Mouse (Mus musculus) hindbrain, embryonic 15.5 days (tissue): ENCODE results near the gene Sbf2. TPM values are rescaled to one million over a fixed set of nuclear protein-coding genes. Genes with fewer than 3 reads are reported as not detected.
"Not testable (repeated sequence)": the region's sequence is repeated elsewhere in the genome, so short reads cannot be mapped to it uniquely, and the experiment has no call there.

ENCODE experiments used
- ATAC-seq: fragments of 200-750 bp; cut with Nextera tagmentation; 2 replicates; pipeline ENCODE4 v1.8.0; 2017; ENCODE audit warnings: low read depth, moderate number of reproducible peaks, moderate TSS enrichment; ENCODE audit not compliant: low FRiP score
- H3K27ac ChIP-seq: fragments of 300-500 bp; sonication (generic); replicated peaks from 2 replicates; pipeline ENCODE4 v1.5.1; 2015; ENCODE audit warnings: mild to moderate bottlenecking, inconsistent platforms
- H3K27me3 ChIP-seq: fragments of 300-500 bp; sonication (generic); 2 replicates; pipeline ENCODE4 v1.6.1; 2015; ENCODE audit warnings: control low read depth, inconsistent platforms
- H3K36me3 ChIP-seq: fragments of 300-500 bp; sonication (generic); 2 replicates; pipeline ENCODE4 v1.6.1; 2015; ENCODE audit warnings: control low read depth, inconsistent platforms
- H3K4me1 ChIP-seq: fragments of 300-500 bp; sonication (generic); replicated peaks from 2 replicates; pipeline ENCODE4 v1.6.1; 2015; ENCODE audit warnings: control low read depth, inconsistent platforms
- H3K4me2 ChIP-seq: fragments of 300-500 bp; sonication (generic); 2 replicates; pipeline ENCODE4 v1.6.1; 2015; ENCODE audit warnings: moderate library complexity, mild to moderate bottlenecking, inconsistent platforms
- H3K4me3 ChIP-seq: fragments of 300-500 bp; sonication (generic); 2 replicates; pipeline ENCODE4 v1.5.1; 2015; ENCODE audit warnings: mild to moderate bottlenecking, inconsistent platforms
- H3K9ac ChIP-seq: fragments of 300-500 bp; sonication (generic); 2 replicates; pipeline ENCODE4 v1.6.1; 2015; ENCODE audit warnings: inconsistent platforms
- H3K9me3 ChIP-seq: fragments of 300-500 bp; sonication (generic); 2 replicates; pipeline ENCODE4 v1.6.1; 2016; ENCODE audit warnings: control low read depth, inconsistent platforms
- WGBS: fragments of 180-500 bp; shearing (Covaris S2); methylation state at CpG from one replicate; pipeline ENCODE4 v1.1.7; 2015; 5-methylcytosine and 5-hydroxymethylcytosine counted together
- polyA plus RNA-seq: library from polyadenylated mRNA; unstranded; fragments of >200 nt; fragmentation: Nextera tagmentation; extraction: Ambion mirVana; gene quantifications from 2 replicates; pipeline ENCODE4 v1.2.1, GENCODE M21; 2015

Gene Sbf2
- polyA plus RNA-seq, 1 experiment from 2014 or later, result 55.1 TPM

GRCm38 (mm10) chr7:110645859-110646258, 31.1 kb upstream of the Sbf2 start:
- Histone ChIP-seq H3K4me3 (no peak overlapping the region), H3K4me1 (no peaks in the 10 kb centered on the region), H3K9me3 (no peaks in the 10 kb centered on the region), H3K27me3 (no peaks in the 10 kb centered on the region), H3K9ac (no peak overlapping the region), H3K36me3 (no peaks in the 10 kb centered on the region), H3K4me2 (no peak overlapping the region), H3K27ac (no peak overlapping the region)
- WGBS, result 89% methylated on average over 6 of the region's 6 CpGs
- no peak for ATAC-seq

DNA sequence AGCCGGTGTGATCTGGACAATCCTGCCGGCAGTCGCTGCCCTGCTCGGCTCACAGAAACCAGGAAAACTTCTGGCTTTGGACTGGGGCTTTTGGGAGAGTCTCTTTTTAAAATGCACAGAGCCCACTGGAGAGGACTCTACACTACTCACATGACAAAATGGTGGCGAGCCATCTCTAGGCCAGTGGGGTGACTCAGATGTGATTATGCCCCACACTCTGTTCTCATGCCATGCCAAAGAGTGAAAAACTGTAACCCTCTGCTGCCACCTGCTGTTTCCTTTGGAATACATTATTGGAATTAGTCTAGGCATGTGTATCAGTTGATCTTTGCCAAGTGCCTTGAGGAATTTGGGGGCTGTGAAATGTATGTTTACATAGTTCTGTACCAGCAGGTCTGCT, 30.6 kb upstream of the Sbf2 start:
- peak; percentile 66; the same call in 1 of the 2 replicates for ATAC-seq
- no peak overlapping the region for H3K4me3 ChIP-seq
- no peaks in the 10 kb centered on the region for H3K9me3 ChIP-seq
- H3K9ac ChIP-seq, result no peak overlapping the region
- no peaks in the 10 kb centered on the region for H3K36me3 ChIP-seq
- H3K4me2 ChIP-seq, result no peak overlapping the region
- no peak overlapping the region for H3K27ac ChIP-seq
- H3K27me3 ChIP-seq, result no peaks in the 10 kb centered on the region
- 71% methylated on average over 5 of the region's 5 CpGs for WGBS
- no peaks in the 10 kb centered on the region for H3K4me1 ChIP-seq

- H3K4me1 ChIP-seq, result not testable (repeated sequence)
These were observed 25.2 kb upstream of the Sbf2 start for GRCm38 (mm10) chr7:110639958-110640357.

DNA sequence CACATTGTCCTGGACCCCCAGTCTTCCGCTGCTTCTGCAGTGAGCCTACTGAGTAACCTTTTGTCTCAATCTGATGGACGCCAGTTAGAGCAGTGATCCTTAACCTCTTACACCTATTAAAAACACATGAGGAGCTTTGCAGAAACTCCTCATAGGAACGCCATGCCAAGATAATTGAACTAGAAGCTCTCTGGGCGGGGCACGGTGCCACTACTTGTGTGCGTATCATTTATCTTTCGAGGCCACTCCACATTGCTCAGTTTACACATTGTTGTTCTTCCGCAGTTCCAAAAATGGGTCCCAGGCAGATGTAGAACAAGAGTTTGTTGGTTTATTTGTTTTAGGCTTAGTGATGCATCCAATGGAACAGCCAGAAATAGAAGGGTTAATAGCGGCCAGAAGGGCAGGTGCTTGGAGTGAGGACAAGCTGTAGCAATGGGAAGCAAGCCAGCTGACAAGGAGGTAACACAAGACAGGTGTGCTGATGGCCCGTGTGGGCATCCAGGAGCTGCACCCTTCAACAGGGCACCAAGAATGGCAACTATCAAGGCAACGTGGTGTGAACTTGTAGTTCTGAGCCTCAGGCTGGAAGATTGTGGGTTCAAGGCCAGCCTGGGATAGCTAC, 24.7 kb upstream of the Sbf2 start:
- 0 out of 2 replicates have a peak, but pooled peaks cover 4% of the 10 kb centered on the region for H3K4me1 ChIP-seq
- WGBS, result 83% methylated on average over 11 of the region's 11 CpGs
- H3K4me3 ChIP-seq, result no peak overlapping the region
- H3K4me2 ChIP-seq, result no peak overlapping the region
- H3K36me3 ChIP-seq, result no peaks in the 10 kb centered on the region
- no peak overlapping the region for H3K27ac ChIP-seq
- H3K9ac ChIP-seq, result no peak overlapping the region
- no peak for ATAC-seq
- H3K27me3 ChIP-seq, result no peaks in the 10 kb centered on the region
- H3K9me3 ChIP-seq, result no peaks in the 10 kb centered on the region

More at GRCm38 (mm10) chr7:110639958-110640357, 25.2 kb upstream of the Sbf2 start:
- not testable (repeated sequence) for H3K36me3 ChIP-seq, H3K4me3 ChIP-seq, ATAC-seq, H3K4me2 ChIP-seq, H3K27me3 ChIP-seq, H3K9ac ChIP-seq, H3K9me3 ChIP-seq, H3K27ac ChIP-seq
- 98% methylated on average over 3 of the region's 3 CpGs for WGBS

- Histone ChIP-seq H3K4me3 (no peak overlapping the region), H3K4me1 (0 out of 2 replicates have a peak, but pooled peaks cover 4% of the 10 kb centered on the region), H3K9me3 (no peaks in the 10 kb centered on the region), H3K36me3 (no peaks in the 10 kb centered on the region), H3K27ac (no peak overlapping the region), H3K27me3 (no peaks in the 10 kb centered on the region), H3K4me2 (no peak overlapping the region), H3K9ac (no peak overlapping the region)
- WGBS, result 37% methylated on average over 17 of the region's 17 CpGs
- ATAC-seq, result peak; percentile 76
These were observed 23.8 kb upstream of the Sbf2 start for GRCm38 (mm10) chr7:110638305-110639110.

GRCm38 (mm10) chr7:110636559-110636958, 21.8 kb upstream of the Sbf2 start:
- 46% methylated on average over 1 of the region's 1 CpGs for WGBS
- 0 out of 2 replicates have a peak, but pooled peaks cover 4% of the 10 kb centered on the region for H3K4me1 ChIP-seq
- no peak overlapping the region for H3K9ac ChIP-seq
- ATAC-seq, result no peak
- no peak overlapping the region for H3K4me3 ChIP-seq
- no peaks in the 10 kb centered on the region for H3K36me3 ChIP-seq
- no peak overlapping the region for H3K4me2 ChIP-seq
- H3K27ac ChIP-seq, result no peak overlapping the region
- H3K27me3 ChIP-seq, result 0 out of 2 replicates have a peak, but pooled peaks cover under 1% of the 10 kb centered on the region
- H3K9me3 ChIP-seq, result no peaks in the 10 kb centered on the region

- H3K4me2 ChIP-seq, result no peak overlapping the region
These were observed 21.2 kb upstream of the Sbf2 start for GRCm38 (mm10) chr7:110635929-110636328.

GRCm38 (mm10) chr7:110631136-110631888, 16.6 kb upstream of the Sbf2 start:
- Histone ChIP-seq H3K4me1 (peaks cover 40% of the 10 kb centered on the region), H3K27ac (no peak overlapping the region), H3K4me2 (no peak overlapping the region), H3K9me3 (no peaks in the 10 kb centered on the region), H3K9ac (no peak overlapping the region), H3K4me3 (no peak overlapping the region), H3K36me3 (no peaks in the 10 kb centered on the region), H3K27me3 (peaks cover 38% of the 10 kb centered on the region)
- WGBS, result 72% methylated on average over 16 of the region's 16 CpGs
- no peak for ATAC-seq

More at GRCm38 (mm10) chr7:110635929-110636328, 21.2 kb upstream of the Sbf2 start:
- Histone ChIP-seq H3K9me3 (no peaks in the 10 kb centered on the region), H3K9ac (no peak overlapping the region), H3K27ac (no peak overlapping the region), H3K4me3 (no peak overlapping the region), H3K36me3 (no peaks in the 10 kb centered on the region), H3K27me3 (peaks cover 7% of the 10 kb centered on the region; the same call in 1 of the 2 replicates), H3K4me1 (0 out of 2 replicates have a peak, but pooled peaks cover 4% of the 10 kb centered on the region)
- 73% methylated on average over 3 of the region's 3 CpGs for WGBS
- no peak for ATAC-seq

DNA sequence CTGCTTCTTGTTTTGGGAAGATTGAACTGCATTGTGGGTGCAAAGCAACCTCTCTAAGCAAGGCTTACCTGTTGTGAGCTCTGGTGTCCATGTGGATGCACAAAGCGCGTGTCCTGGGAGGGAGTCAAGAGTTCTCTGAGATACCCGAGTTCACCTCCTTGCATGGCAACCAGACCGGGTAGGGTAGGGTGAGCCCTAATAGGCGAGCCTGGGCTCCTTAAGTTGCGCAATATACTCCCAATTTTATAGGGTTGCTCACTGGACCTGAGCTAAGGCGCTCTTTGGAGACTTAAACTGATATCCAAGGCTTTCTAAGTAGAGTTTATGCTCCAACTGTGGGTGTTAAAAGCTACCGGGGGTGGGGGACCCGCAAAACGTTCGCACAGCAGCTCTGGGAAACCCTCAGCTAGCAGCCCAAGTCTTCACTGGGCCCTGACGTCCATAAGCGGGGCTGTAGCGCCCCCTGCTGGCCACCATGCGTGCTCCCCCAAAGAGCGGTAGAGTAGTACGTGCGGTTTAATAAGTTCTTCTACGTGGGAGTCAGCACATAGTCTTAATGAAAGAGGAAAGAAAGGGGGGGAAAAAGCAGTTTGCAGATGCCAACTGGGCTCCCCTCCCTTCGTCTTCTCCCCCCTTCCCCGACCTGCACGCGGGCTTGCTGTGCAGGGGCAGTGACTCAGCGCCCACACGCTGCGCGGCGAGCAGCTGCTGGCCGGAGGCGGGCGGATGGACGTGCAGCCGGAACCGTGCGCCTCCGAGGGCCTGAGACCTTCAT, 15.4 kb upstream of the Sbf2 start:
- H3K36me3 ChIP-seq, result no peaks in the 10 kb centered on the region
- peaks cover 46% of the 10 kb centered on the region for H3K4me1 ChIP-seq
- 1% methylated on average over 34 of the region's 36 CpGs for WGBS
- peak overlapping the region; percentile 38 for H3K4me3 ChIP-seq
- no peak overlapping the region for H3K27ac ChIP-seq
- no peaks in the 10 kb centered on the region for H3K9me3 ChIP-seq
- peak overlapping the region; percentile 84 for H3K4me2 ChIP-seq
- peak overlapping the region; percentile 28 for H3K9ac ChIP-seq
- peaks cover 48% of the 10 kb centered on the region for H3K27me3 ChIP-seq
- ATAC-seq, result peak; percentile 94

DNA sequence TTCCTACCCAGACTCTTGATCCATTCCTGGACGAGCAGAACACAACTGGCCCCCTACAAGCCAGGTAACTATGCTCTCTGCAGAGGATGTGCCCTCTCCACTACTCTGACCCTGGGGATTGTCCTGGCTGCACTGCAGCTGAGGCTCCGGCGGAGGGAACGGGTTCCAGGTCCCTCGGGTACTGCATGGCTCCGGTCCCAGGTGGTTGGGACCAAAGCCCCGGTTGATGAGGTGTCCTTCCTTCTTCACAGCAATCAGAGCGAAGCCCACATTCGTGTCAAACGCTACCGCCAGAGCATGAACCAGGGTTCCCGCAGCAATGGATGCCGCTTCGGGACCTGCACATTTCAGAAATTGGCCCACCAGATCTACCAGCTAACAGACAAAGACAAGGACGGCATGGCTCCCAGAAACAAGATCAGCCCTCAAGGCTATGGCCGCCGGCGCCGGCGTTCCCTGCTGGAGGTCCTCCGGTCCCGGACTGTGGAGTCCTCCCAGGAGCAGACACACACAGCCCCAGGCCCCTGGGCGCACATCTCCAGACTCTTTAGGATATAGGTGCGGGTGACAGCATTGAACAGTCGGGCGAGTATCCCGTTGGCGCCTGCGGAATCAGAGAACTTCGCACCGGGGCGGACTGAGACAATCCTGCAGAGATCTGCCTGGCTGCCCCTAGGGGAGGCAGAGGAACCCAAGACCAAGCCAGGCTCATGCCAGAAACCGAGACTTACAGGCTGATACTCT, 14.1 kb upstream of the Sbf2 start:
- peaks cover 46% of the 10 kb centered on the region for H3K4me1 ChIP-seq

GRCm38 (mm10) chr7:110628273-110628600, 13.5 kb upstream of the Sbf2 start:
- H3K4me1 ChIP-seq, result peaks cover 46% of the 10 kb centered on the region
- H3K9ac ChIP-seq, result no peak overlapping the region; the same call in 1 of the 2 replicates
- ATAC-seq, result no peak
- no peaks in the 10 kb centered on the region for H3K36me3 ChIP-seq
- H3K27ac ChIP-seq, result no peak overlapping the region
- 4% methylated on average over 11 of the region's 11 CpGs for WGBS
- H3K9me3 ChIP-seq, result no peaks in the 10 kb centered on the region
- H3K4me3 ChIP-seq, result peak overlapping the region; percentile 42
- H3K4me2 ChIP-seq, result peak overlapping the region; percentile 84
- peaks cover 53% of the 10 kb centered on the region for H3K27me3 ChIP-seq

More for the DNA sequence above, 14.1 kb upstream of the Sbf2 start:
- Histone ChIP-seq H3K27ac (no peak overlapping the region), H3K4me3 (peak overlapping the region; percentile 42), H3K36me3 (no peaks in the 10 kb centered on the region), H3K27me3 (peaks cover 53% of the 10 kb centered on the region), H3K9me3 (no peaks in the 10 kb centered on the region), H3K9ac (peak overlapping the region; percentile 39), H3K4me2 (peak overlapping the region; percentile 84)
- WGBS, result 1% methylated on average over 33 of the region's 33 CpGs
- no peak for ATAC-seq
